Mouse (Mus musculus): ENCODE data around the gene Pik3c2b. TPM values are rescaled to one million over a fixed set of nuclear protein-coding genes. Genes with fewer than 3 reads are reported as not detected.
A peak's percentile ranks its signal among the peaks of the same experiment; 100 is the strongest.

Gene Pik3c2b
- total RNA-seq, 2 experiments from 2014 or later = 17.9 to 20.4 TPM

DNA sequence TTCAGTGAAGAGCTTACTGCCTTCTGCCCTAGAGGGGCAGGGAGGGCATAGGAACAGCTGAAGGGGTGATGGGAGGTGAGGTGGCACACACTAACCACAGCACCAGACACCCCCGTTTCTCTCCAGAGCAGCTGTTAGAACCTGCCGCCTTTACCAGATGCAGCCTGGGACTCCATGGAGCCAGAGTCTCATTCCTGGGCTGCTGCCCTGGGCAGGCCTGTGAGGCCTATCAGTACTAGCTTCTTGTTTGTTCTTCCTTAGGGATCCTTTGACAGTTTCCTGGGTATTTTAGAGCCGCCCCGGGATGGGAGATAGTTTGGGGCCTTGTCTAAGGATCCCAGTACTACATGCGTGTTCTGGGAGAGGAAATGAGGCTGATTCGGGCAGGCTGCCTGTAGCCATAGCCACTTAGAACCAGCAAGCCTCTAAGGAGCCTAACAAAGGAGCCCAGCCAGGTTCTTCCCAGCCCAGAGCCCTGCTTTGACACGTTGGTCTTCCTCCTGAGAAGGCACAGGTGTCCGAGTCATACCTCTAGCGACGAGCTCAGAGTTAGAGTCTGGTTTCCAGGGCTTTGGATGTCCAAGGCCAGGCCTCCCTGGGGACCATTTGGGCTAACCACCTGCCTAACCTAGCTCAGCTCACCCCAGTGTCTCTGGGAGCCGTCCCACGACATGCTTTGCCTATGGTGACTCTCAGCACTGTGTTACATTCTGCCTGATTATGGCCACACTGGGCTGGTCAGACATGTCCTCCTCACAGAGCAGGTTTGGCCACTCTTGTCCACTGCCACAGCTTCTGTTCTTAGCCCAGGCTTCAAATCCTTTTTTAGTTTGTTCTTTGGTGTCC lies 24.0 kb downstream of the Pik3c2b start:
- intact Hi-C loops (cut with DNase I) = loop anchor here (2.0 kb wide), 1 partner anchor 23 kb away; no protein-coding TSS in a partner anchor
- DNase-seq = peak in 1 of 2 experiments; percentile 52

GRCm38 (mm10) chr1:133070157-133070556 lies 24.7 kb downstream of the Pik3c2b start:
- intact Hi-C loops (cut with DNase I) = no loop called here
- no peak for DNase-seq

DNA sequence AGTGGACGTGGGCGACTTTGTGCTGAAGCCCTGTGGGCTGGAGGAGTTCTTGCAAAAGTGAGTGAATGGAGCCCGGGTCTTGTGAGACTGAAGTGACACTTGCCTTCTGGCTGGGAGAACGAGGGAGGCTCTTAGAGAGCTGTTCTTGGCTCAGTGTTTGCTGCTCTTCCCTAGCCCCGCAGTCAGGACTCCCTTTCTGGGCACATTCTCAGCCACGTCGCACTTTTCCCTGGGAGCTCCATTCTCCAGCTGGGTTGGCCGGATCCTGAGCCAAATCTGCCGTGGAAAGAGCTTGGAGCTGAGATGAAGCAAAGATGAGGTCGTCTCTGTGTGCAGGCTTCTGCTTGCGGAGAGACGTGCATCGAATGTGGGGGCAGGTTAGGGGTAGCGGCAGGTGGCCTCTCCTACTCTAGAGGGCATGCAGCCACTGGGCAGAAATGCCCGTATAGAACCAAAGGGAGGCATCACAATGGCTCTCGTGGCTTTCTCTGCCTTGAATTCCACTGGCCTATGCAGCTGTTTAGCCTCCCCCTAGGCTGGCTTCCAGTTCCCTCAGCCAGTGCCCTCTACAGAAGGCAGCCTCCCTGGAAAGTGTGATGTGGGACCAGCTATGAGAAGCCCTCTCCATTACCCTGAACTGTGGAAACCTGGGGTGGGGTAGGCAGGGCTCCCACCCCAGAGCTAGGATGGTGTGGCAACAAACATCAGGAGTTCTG lies 26.4 kb downstream of the Pik3c2b start:
- intact Hi-C loops (cut with DNase I) = no loop called here

DNA sequence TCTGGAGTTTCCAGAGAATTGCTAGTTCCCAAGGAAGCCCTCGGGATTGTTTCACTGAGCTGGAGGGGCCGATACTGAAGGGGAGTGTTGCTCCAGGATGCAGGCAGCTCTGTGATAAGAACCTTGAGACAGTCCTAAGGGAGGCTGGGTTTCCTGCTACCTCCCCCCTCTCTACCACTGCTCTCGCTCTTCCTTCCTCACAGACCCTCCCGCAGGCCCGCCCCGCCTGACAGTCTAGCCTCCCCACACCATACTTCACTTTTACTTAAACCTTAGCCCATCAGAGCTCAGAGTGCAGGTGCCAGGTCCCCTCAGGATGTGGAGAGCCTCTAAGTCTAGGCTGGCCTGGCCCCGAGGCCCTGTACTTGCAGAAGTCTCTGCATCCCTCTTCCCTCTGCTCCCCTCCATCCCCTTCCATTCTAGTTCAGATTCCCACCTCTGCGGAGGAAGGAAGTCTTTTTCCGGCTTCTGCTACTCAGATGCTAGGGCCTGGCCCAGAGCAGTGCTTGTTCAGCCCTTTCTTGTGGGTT lies 27.9 kb downstream of the Pik3c2b start:
- intact Hi-C loops (cut with DNase I) = loop anchor here (1.0 kb wide), 1 partner anchor 27 kb away; no protein-coding TSS in a partner anchor
- DNase-seq = peak; percentile 49 to 55

More for the DNA sequence above, 26.4 kb downstream of the Pik3c2b start:
- DNase-seq = peak in 1 of 2 experiments; percentile 53

DNA sequence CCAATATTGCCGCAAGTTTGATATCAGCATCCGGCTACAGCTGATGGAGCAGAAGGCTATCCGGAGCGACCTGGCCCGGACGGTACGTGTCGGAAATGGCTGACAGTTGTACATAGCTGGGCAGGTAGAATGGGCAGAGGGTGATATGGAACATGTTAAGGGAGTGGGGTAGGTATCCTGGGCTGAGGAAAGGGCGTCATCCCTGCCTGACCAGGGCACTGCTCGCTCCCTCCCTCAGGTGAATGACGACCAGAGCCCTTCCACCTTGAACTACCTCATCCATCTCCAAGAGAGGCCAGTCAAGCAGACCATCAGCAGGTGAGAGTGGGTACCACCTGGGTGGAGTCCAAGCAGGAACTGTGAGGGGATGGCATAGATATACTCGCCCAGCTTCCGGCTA lies 29.1 kb downstream of the Pik3c2b start:
- no peak for DNase-seq
- intact Hi-C loops (cut with DNase I) = no loop called here

DNA sequence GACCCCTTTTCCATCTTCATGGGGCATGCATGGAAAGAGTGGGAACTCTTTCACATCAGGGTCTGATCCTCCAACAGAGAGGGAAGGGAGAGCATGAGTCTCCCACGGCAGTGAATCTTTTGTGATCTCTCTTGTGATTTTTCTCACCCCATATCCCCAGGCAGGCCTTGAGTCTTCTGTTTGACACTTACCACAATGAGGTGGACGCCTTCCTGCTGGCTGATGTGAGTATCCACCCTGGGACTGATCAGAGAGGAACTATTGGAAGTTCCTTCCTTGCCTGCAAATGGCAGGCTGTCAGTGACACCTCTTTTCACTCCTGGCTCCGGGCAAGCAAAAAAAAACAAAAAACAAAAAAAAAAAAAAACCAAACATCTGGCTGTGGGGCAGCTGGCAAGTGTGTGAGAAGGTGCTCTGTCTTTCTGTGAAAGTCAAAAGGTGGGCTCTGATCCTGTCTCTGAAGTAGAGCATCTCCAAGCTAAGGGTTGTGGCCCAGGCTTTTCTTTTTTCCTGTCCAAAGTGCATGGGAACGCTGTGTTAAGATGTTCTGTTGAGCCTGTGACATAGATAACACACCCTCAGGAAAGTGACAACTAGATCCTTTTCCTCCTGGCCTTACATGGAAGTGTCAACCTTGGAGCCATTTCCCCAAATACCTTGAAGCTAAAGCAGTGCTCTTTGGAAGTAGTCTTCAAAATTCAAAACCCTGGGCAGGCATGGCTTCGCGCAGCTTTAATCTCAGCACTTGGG lies 30.4 kb downstream of the Pik3c2b start:
- no peak for DNase-seq
- intact Hi-C loops (cut with DNase I) = no loop called here

GRCm38 (mm10) chr1:133076681-133077514 lies 31.4 kb downstream of the Pik3c2b start:
- intact Hi-C loops (cut with DNase I) = no loop called here
- DNase-seq = peak; percentile 46 to 57

- intact Hi-C loops (cut with DNase I) = no loop called here
- no peak for DNase-seq
Measured at GRCm38 (mm10) chr1:133077606-133078337, 32.3 kb downstream of the Pik3c2b start.

GRCm38 (mm10) chr1:133078338-133078727 lies 32.9 kb downstream of the Pik3c2b start:
- intact Hi-C loops (cut with DNase I) = no loop called here
- no peak for DNase-seq

- intact Hi-C loops (cut with DNase I) = no loop called here
- no peak for DNase-seq
Measured at GRCm38 (mm10) chr1:133079509-133079908, 34.0 kb downstream of the Pik3c2b start.

DNA sequence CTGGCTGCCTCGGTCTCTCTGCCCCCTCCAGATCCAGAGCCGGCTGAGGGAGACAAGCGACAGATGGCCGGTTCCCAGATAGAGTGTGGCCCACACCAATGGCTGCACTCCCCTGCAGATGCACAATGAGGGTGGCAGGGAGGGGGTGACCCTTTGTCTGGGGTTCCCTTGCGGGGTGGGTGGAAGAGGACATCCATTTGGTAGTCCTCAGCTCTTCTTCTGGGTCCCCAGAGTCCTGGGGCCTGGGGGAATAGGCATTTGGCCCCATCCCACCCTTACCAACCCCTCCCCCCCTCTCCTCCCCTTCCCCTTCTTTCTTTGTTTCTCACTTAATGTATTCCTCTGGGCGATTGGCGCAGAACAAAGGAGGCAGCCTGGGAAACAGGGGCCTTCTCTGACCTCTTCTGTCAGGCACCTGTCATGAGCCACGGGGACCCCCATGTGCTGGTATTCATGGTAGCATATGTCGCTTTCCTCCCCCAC lies 34.7 kb downstream of the Pik3c2b start:
- intact Hi-C loops (cut with DNase I) = no loop called here
- DNase-seq = no peak

DNA sequence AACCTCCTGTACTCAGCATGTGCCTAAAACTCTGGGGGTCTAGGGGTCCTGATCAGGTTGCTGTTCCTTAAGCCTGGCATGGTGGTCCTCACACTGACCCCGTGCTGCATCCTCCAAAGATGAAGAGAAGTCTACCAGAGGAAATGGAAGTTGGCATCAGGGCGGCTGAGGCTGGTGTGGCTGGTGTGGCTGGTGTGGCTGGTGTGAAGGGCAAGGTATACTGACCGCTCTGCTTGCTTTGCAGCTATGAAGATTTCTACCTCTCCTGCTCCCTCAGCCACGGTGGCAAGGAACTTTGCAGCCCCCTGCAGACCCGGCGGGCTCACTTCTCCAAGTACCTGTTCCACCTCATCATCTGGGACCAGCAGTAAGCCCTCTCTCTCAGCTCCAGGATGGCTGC lies 35.2 kb downstream of the Pik3c2b start:
- DNase-seq = no peak
- intact Hi-C loops (cut with DNase I) = no loop called here

- no peak for DNase-seq
- intact Hi-C loops (cut with DNase I) = no loop called here
Measured at GRCm38 (mm10) chr1:133083003-133083546, 37.6 kb downstream of the Pik3c2b start.

- DNase-seq = peak; percentile 55 to 64
- intact Hi-C loops (cut with DNase I) = no loop called here
Measured at GRCm38 (mm10) chr1:133083942-133084625, 38.6 kb downstream of the Pik3c2b start.

DNA sequence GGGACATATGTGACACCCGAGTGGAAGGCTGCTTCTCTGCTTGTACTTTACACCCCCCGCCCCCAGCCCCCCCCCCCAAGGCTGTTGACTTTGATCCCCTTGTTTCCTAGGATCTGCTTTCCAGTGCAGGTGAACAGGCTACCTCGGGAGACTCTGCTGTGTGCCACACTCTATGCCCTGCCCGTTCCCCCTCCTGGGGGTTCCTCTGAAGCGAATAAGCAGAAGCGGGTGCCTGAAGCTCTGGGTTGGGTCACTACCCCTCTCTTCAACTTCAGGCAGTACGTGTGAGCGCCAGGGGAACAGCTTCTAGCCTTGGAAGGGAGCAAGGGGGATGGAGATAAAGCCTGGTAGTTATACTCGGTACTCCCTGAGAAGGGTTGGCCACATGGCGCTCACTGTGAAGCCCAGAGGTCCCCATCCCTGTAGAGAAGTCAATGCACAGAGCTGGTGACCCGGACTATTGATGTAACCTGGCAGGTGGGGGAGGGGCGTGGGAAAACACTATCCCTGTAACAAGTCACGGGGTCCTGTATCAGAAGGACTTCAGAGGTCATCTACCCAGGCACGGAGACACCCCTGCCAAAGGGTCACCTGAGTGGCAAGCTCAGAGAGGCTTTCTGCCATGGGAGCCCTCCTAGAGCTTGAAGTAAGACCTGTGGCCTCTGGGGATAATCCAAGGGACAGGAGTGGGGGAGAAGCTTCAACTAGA lies 39.4 kb downstream of the Pik3c2b start:
- intact Hi-C loops (cut with DNase I) = no loop called here
- no peak for DNase-seq

DNA sequence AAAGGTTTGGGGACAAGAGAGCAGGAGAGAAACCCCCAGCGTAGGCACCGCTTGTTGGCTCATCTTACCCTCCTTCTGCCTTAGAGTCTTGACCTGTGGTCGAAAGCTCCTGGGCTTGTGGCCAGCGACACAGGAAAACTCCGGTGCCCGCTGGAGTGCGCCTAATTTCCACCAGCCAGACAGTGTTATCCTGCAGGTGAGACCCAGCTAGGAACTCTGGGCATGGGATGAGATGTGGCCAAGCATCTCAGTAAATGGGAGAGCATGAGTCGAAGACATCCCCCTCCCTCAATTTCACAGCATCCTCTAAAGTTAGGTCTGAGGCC lies 39.9 kb downstream of the Pik3c2b start:
- DNase-seq = no peak
- intact Hi-C loops (cut with DNase I) = no loop called here

GRCm38 (mm10) chr1:133086804-133087203 lies 41.3 kb downstream of the Pik3c2b start:
- intact Hi-C loops (cut with DNase I) = loop anchor here (1.0 to 2.0 kb wide), 2 partner anchors 14 to 48 kb away; no protein-coding TSS in a partner anchor

More at GRCm38 (mm10) chr1:133086804-133087203, 41.3 kb downstream of the Pik3c2b start:
- DNase-seq = no peak

All from heart, postnatal 36 days (tissue).